Mouse (Mus musculus): ENCODE measurements around the gene Rnf213. TPM values are rescaled to one million over a fixed set of nuclear protein-coding genes. Genes with fewer than 3 reads are reported as not detected.

Gene Rnf213
- 1 to 10 TPM; 4.1 to 6.9 TPM for total RNA-seq (2021)
- long read RNA-seq, experiment 1, partial matches to known transcripts: 2 of 3 reads
- long read RNA-seq, experiment 1, other reads (novel, unspliced or antisense): 1 of 3 reads
- long read RNA-seq, experiment 2: 0 reads

DNA sequence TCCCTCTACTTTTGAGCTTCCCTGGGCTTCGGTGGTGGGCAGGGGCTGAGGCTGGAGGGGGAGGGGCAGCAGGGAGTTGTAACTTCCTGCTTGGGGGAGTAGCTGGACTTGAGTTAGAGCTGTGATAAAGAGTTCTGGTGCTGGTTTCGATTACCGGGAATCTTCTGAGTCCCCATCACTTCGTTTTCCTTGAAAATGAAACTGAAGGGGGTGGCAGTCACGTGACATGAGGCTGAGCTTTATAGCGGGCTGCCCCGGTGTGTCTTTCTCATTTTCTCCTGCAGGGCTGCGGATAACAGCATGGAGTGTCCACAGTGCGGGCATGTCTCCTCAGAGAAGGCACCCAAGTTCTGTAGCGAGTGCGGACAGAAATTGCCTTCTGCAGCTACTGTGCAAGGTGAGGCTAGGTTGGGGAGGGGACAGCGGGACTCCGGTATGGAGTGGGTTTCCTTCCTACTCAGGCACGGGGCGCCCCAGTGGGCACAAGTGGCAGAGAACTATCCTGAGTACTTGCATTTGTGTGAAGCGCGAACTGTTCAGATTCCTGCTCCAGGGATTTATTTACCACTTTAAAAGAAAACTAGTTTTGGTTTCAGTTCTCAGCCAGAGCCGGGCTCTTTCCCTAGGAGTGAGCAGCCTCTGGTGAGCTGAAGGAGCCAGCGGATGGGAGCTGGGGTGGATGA is at the start of gene Rnf213:
Rnf213 (plus strand) TSS at position 301 of the 683 bp plus-strand sequence.
- Histone ChIP-seq H3K27ac (peak within 1 kb of the TSS; percentile 99), H3K4me3 (peak within 1 kb of the TSS; percentile 98)
- TF ChIP-seq CTCF (IDR thresholded peaks at IDR 0.05): peak; percentile 40
- peak; percentile 65 for DNase-seq
- intact Hi-C loops (cut with DNase I): no loop called here

DNA sequence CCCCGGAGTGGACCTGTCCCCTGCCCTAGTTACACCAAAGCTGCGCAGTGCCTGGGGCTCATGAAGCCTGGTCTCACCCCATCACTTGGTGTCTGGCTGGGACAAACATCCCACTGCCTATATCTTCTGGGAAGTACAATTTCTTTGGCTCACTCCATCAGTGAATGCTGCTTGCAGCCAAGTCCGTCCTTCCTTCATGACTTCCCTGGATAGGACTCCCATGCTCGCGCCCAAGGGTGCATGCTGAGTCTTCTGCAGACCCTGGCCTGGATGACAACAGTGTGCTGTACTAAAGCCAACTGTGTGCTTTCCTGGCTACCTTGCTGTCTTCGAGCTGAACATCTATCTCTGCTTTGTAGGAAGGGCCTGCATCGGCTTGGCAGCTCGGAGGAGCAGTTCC is 48.7 kb upstream of the Rnf213 start:
- intact Hi-C loops (cut with DNase I): no loop called here
- Histone ChIP-seq H3K4me3 (no peak overlapping the region), H3K27ac (no peak overlapping the region)
- no peak for TF ChIP-seq CTCF (IDR thresholded peaks at IDR 0.05)
- DNase-seq: no peak

DNA sequence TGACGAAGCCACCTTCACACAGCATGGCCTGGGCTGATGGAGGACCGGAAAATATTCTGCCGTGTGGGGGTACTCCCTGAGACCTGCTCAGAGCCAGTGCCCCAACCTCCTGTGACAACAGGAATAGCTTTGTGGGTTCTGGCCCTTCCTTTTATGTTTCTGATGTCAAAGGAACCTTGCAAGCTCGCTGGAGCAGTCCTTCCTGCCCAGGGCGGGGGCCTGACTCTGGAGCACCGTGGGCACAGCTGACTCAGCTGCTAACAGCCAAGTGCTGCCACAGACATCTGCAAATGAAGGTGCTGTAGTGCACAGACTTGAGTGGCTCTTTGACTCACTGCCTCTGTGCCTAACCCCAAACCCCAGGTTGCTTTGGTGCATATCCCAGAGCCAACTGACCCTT is 48.0 kb upstream of the Rnf213 start:
- no peak for TF ChIP-seq CTCF (IDR thresholded peaks at IDR 0.05)
- intact Hi-C loops (cut with DNase I): no loop called here
- Histone ChIP-seq H3K4me3 (no peak overlapping the region), H3K27ac (no peak overlapping the region)
- no peak for DNase-seq

DNA sequence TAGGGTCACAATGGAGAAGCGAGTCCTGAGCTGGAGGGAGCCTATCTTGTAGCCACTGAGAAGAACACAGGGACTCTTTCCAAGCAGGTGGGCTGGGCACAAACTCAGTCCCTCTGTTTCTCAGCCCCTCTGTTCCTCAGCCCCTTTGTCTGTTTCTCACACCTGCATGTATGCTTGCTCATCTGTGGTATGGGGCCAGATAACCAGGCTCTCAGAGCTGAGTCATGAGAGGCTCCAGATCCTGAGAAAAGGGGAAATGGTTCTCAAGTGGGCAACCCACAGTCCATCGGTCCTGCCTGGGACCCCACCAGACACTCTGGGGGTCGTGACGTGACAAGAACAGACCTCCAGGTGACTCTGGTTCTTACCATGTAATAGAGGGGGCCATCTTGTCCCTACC is 45.8 kb upstream of the Rnf213 start:
- TF ChIP-seq CTCF (IDR thresholded peaks at IDR 0.05): no peak
- intact Hi-C loops (cut with DNase I): no loop called here
- no peak for DNase-seq
- H3K27ac ChIP-seq: no peak overlapping the region
- H3K4me3 ChIP-seq: no peak overlapping the region

GRCm38 (mm10) chr11:119352113-119352512 is 40.8 kb upstream of the Rnf213 start:
- no peak overlapping the region for H3K27ac ChIP-seq
- no peak for DNase-seq
- no peak for TF ChIP-seq CTCF (IDR thresholded peaks at IDR 0.05)
- H3K4me3 ChIP-seq: no peak overlapping the region
- intact Hi-C loops (cut with DNase I): no loop called here

- no peak for DNase-seq
- intact Hi-C loops (cut with DNase I): loop anchor here (2.0 kb wide), 1 partner anchor 37 kb away; no protein-coding TSS in a partner anchor
These were observed 39.0 kb upstream of the Rnf213 start for GRCm38 (mm10) chr11:119353946-119354345.

DNA sequence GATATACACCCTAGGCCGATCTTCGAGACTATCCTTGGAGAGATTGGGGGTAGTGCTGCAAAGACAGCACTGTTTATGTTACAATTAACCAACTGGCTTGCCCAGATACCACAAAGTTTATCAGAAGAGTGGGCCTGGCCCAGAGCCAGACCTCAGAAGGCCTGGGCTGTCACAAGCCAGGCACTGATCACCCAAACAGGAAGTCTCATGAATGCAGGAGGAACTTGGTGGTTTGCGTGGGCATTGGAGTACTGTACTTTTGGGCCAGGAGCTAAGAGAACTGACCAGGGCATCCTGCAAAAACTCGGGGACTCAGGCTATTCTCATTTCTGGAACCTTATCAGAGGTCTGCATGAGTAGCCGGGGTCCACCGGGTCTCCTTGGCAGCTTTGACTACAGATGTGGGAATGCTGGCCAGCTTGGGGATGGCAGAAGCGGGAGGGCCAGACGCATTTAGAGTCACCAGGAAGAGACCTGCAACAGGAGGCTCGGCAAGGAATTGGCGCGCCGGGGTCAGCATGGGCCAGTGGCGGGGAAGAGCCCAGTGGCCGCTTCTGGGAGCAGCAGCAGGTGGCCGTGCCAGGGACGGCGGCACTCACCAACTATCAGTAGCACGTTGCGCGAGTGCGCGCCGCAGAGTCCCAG is 38.0 kb upstream of the Rnf213 start:
- TF ChIP-seq CTCF (IDR thresholded peaks at IDR 0.05): no peak
- Histone ChIP-seq H3K27ac (peak overlapping the region; percentile 84), H3K4me3 (peak overlapping the region; percentile 89)
- peak; percentile 61 for DNase-seq
- intact Hi-C loops (cut with DNase I): loop anchor here (2.0 kb wide), 1 partner anchor 36 kb away; no protein-coding TSS in a partner anchor

More at GRCm38 (mm10) chr11:119353946-119354345, 39.0 kb upstream of the Rnf213 start:
- H3K27ac ChIP-seq: no peak overlapping the region
- no peak overlapping the region; the same call in 1 of the 2 replicates for H3K4me3 ChIP-seq
- no peak for TF ChIP-seq CTCF (IDR thresholded peaks at IDR 0.05)

- H3K27ac ChIP-seq: peak within 1 kb of the TSS; percentile 84
- peak; percentile 95 for DNase-seq
- no peak for TF ChIP-seq CTCF (IDR thresholded peaks at IDR 0.05)
- H3K4me3 ChIP-seq: peak within 1 kb of the TSS; percentile 89
- intact Hi-C loops (cut with DNase I): loop anchor here (2.0 kb wide), 1 partner anchor 35 kb away; no protein-coding TSS in a partner anchor
These were observed 37.2 kb upstream of the Rnf213 start, which contains the start of the genes Sgsh and Slc26a11 for GRCm38 (mm10) chr11:119355443-119356385. Sgsh (minus strand) TSS chr11:119355536. Slc26a11 (plus strand) TSS chr11:119355557.

GRCm38 (mm10) chr11:119359089-119359488 is 33.8 kb upstream of the Rnf213 start:
- intact Hi-C loops (cut with DNase I): no loop called here
- no peak for TF ChIP-seq CTCF (IDR thresholded peaks at IDR 0.05)
- Histone ChIP-seq H3K27ac (no peak overlapping the region), H3K4me3 (no peak overlapping the region)
- no peak for DNase-seq

GRCm38 (mm10) chr11:119362769-119363533 is 29.9 kb upstream of the Rnf213 start:
- intact Hi-C loops (cut with DNase I): loop anchor here (2.0 to 5.0 kb wide), 2 partner anchors 20 to 56 kb away; partner anchors contain the start of gene Card14
- Histone ChIP-seq H3K27ac (no peak overlapping the region), H3K4me3 (no peak overlapping the region)
- DNase-seq: no peak
- TF ChIP-seq CTCF (IDR thresholded peaks at IDR 0.05): no peak

GRCm38 (mm10) chr11:119363534-119364145 is 29.3 kb upstream of the Rnf213 start:
- Histone ChIP-seq H3K27ac (no peak overlapping the region), H3K4me3 (no peak overlapping the region)
- intact Hi-C loops (cut with DNase I): loop anchor here (2.0 to 5.0 kb wide), 2 partner anchors 21 to 56 kb away; partner anchors contain the start of gene Card14
- peak; percentile 87 for TF ChIP-seq CTCF (IDR thresholded peaks at IDR 0.05)
- DNase-seq: peak; percentile 76

Measured in gastrocnemius, adult 2 months (tissue).